Mouse (Mus musculus) heart, postnatal 10 days (tissue): ENCODE measurements around the gene P2ry12. TPM values are rescaled to one million over a fixed set of nuclear protein-coding genes. Genes with fewer than 3 reads are reported as not detected.

Experiments used
- DNase-seq, 2 experiments: peaks; one replicate each; pipeline ENCODE4 v3.0.0; 2021
- intact Hi-C: fragments of 180-260 bp; cut with DNase I; formaldehyde crosslinking; loops from one replicate; pipeline ENCODE4 v1.15.1; 2025
- total RNA-seq, 2 experiments: library from RNA; stranded (reverse); gene quantifications; 2 replicates each; pipeline ENCODE4 v1.2.3; 2021

P2ry12 gene
- total RNA-seq, 2 experiments from 2014 or later, result 2.0 to 2.1 TPM

DNA sequence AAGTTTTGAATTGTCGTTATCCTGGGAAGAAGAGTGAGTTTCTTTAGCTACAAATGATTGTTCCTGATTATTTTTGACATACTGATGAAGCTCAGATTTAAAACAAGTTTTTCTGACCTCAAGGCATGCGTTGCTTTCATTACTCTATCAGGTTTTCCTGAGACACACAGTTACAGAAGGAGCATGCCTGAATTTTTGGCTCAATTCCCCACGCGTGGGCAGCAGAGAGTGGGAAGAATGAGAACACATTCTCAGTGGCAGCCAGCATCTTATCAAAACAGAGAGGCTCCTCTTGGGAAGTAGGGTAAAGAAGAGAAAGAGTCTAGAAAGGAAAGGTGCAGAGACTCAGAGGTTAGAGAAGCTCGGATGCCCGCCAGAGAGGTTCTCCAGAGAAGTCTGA, 19.3 kb downstream of the P2ry12 start:
- intact Hi-C loops, result no loop called here
- DNase-seq, result peak; percentile 29 to 55

DNA sequence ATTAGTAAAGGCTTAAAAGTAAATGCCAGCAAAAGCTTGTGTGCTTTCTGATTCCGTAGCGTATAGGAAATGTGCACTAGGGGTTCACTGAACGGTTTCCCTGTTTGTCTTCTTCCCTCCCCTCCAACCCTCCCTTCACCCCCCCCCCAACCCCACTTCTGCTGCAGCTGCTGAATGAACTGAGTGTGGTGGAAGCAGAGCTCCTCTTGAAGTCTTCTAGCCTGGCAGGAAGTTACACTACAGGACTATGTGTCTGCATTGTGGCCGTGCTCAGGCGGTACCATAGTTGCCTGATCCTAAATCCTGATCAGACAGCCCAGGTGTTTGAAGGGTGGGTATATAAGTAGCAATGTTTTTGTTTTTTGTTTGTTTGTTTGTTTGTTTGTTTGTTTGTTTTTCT, 27.8 kb downstream of the P2ry12 start:
- no peak for DNase-seq
- intact Hi-C loops, result no loop called here

- intact Hi-C loops, result no loop called here
These were observed 31.8 kb downstream of the P2ry12 start for GRCm38 (mm10) chr3:59230912-59231311.

DNA sequence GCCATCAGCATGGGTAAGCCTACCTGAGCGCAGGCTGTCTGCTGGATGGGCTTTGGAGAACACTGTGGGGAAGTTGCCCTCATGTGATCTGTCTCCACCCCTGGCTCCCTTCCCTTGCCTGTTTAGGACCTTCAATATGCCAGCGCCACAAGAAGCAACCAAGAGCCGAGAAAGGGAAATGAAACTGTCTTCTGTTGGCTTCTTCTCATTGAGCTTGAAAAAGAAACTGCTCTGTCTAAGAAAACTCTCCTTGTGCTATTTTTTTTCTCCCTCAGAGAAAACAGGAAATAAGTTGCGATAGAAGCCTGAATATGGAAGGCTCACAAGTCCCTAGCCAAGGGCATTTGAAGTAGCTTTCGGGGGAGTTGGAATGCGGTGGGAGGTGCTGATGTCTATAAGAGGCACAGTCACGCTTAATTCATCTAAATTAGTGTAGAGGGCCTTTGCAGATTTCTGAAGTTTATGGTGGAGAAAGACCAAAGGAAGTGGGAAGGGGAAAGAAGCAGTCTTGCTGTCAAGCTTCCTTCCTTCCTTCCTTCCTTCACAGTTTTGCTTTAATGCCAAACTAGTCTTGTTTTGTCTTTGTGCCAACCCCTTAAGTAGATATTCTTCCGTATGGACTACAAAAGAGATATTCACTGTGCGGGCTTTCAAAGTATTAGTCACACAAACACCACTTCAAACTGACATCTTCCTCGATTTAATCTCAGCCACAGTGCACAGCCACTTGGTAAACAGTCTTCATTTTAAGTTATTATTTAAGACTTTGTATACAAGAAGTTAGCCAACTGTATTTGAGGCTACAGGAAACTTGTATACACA, 33.7 kb downstream of the P2ry12 start:
- intact Hi-C loops, result no loop called here
- DNase-seq, result peak; percentile 58 to 61

More at GRCm38 (mm10) chr3:59230912-59231311, 31.8 kb downstream of the P2ry12 start:
- no peak for DNase-seq

- intact Hi-C loops, result no loop called here
- no peak for DNase-seq
These were observed 35.0 kb downstream of the P2ry12 start for GRCm38 (mm10) chr3:59227696-59228095.

- DNase-seq, result no peak
- intact Hi-C loops, result no loop called here
These were observed 37.3 kb downstream of the P2ry12 start for GRCm38 (mm10) chr3:59225411-59225810.

DNA sequence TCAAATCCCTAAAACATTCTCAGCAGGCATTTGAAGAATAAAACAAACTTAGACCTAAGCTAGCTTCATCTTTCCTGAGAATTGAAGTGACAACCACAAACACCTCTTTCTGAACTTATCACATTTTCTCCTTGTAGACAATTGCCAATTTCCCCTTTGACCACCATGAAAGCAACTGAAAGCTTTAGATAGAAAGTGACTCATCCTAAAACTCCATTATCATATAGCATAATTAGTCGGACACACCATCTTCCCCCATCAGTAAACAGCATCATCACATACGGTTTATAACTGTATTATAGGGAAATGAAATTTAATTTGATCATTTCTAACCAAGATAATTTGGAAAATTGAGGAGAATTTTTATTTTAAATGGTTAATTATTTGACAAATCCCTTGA, 40.4 kb downstream of the P2ry12 start:
- DNase-seq, result no peak
- intact Hi-C loops, result no loop called here

GRCm38 (mm10) chr3:59219326-59219725, 43.3 kb downstream of the P2ry12 start:
- no peak for DNase-seq
- intact Hi-C loops, result no loop called here

- intact Hi-C loops, result no loop called here
- DNase-seq, result no peak
These were observed 45.5 kb downstream of the P2ry12 start for GRCm38 (mm10) chr3:59217211-59217610.

- intact Hi-C loops, result no loop called here
- DNase-seq, result no peak
These were observed 50.3 kb downstream of the P2ry12 start for GRCm38 (mm10) chr3:59212404-59212803.

GRCm38 (mm10) chr3:59211784-59212183, 50.9 kb downstream of the P2ry12 start:
- intact Hi-C loops, result no loop called here
- DNase-seq, result no peak

- no peak for DNase-seq
- intact Hi-C loops, result no loop called here
These were observed 51.9 kb downstream of the P2ry12 start, which contains the start of gene P2ry13 for GRCm38 (mm10) chr3:59210727-59211126. Gene P2ry13 (minus strand): TSS chr3:59210882.

DNA sequence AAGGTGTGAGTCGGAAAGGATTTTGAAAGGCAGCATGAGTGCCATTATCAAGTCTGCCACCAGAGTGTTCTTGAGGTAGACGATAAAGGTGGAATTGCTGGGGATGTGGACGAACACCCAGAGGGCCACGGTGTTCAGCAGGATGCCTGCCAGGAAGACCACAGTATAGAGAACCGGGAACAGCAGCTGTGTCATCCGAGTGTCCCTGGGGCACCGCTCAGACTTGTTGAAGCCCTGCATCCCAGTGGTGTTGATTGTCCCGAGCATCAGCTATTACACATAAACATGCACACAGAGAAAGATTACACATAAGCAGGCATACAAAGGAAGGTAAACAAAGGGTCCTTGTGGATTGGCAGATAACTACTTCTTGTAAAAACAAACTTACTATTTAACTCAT, 52.6 kb downstream of the P2ry12 start:
- intact Hi-C loops, result no loop called here
- no peak for DNase-seq

DNA sequence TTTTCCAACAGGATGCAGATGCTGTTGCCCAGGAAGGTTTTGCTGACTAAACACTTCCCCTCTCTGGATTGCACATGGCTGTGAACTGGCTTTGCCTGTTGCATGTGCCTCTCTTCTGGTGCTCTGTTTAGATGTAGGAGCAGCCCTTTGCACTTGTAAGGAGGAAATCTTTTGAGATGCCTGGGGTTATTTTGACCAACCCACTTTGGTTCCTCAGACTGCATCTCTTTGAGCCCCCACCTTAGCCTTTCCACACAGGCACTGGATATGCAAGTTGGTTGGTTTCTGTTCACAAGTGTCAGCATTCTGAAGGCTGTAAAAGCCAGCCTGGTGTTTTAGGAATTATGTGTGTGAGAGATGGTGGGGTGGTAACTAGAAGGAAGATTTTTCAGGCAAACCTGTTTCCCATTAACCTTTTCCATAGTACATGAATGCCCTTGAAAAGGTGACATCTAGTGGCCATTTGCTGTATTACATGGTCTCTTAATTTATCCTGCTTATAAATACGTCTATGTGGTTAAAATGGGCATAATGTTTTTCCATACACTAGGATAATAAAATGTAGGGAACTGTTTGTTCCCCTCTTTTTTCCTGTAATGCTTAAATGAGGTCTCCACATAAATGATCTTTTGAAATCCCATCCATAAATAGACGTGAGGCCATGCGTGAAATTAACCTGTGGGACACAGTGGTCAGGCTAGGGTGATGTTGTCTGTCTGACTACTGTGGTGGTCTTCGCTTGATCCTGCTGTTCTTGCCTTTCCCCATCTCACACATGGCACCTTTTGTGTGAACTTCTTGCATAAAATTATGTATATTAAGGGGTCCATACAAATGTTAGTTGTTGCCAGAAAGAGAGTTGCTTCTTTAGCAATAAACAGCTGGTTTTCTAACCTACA, 53.8 kb downstream of the P2ry12 start:
- DNase-seq, result peak; percentile 61 to 79
- intact Hi-C loops, result loop anchor here (2.0 kb wide), 3 partner anchors 34 to 130 kb away; no protein-coding TSS in a partner anchor

- no peak for DNase-seq
- intact Hi-C loops, result no loop called here
These were observed 56.7 kb downstream of the P2ry12 start for GRCm38 (mm10) chr3:59205941-59206340.

- intact Hi-C loops, result no loop called here
- DNase-seq, result peak; percentile 22 to 32
These were observed 57.8 kb downstream of the P2ry12 start for GRCm38 (mm10) chr3:59204719-59205503.

DNA sequence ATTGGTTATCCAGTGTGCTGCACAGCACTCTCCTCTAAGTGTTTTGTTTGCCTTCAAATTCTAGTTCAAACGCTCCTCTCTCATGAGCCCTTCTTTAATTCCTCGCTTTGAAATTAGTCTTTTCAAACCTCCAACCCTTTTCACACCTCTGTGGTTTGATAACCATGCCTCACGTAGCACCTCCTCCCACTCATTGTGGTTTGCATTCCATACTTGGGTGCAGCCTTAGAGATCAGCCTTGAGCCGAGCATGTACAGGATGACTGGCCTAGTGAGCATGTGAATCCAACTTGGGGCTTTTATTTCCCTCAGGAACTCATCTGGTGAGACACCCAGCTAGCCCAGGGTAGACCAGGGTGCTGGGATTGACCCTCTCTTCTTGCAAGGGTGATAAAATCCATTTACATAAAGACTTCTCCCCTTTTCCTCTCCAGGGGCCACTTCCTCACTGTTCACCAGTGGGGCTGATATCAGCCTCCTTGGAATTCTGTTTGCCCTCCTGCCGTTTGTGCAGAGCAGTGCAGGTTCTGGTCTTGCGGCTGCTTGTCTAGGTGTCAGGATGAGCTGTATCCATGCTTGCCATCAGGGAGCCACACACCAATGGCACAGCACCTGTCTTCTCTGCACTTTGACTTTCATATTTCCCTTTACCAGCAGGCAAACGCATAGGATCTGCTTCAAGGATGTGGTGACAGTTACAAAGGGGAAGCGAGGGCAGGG, 58.7 kb downstream of the P2ry12 start:
- no peak for DNase-seq
- intact Hi-C loops, result no loop called here

DNA sequence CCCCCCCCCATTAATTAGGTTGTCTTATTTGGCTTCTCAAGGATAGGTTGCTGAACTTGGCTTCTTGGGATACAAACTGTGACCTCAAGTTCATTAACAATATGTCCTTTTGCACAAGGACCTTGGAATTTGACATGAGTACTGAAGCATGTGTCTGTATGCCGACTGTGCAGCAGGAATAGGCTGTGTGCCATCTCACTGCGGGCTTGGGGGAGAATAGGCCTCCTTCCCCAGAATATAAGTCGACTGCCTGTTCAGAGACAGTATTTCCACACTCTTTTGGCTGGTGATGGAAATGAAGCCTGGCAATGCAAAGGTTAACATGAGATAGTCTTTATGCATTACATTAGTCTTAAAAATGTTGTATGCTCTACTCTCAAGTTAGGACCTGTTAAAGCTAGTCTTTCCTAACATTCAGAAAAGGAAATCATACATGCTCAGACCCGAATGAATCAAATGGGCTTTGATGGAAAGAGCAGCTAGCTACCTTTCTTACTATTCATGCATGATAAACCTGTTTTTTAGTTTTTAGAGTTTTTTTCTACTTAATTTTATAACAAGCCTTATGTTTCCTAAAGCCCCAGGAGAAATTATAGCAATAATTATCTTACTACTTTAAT, 65.2 kb downstream of the P2ry12 start:
- intact Hi-C loops, result no loop called here
- DNase-seq, result no peak

DNA sequence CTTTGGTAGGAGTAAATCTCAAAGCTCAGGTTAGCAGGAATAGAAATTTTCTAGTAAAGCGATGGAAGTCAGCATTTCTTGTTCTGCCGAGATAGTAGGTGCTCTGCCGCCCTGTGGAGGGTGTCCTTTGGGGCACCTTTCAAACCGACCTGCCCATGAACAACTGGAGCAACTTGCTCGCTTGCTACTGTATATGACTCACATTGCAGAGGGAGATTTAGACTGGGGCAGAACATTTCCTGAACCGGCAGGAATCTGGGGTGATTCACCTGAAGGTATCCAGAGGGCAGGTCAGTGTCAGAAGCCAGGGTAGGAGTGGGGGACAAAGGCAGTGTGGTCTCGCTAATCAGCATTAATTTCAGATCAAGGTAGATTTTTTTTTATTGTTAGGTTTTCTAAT, 67.7 kb downstream of the P2ry12 start, which contains the start of gene Gpr87:
Gene Gpr87 (minus strand): TSS at position 167 of the 400 bp plus-strand sequence.
- no peak for DNase-seq
- intact Hi-C loops, result no loop called here

- DNase-seq, result no peak
- intact Hi-C loops, result no loop called here
These were observed 68.6 kb downstream of the P2ry12 start for GRCm38 (mm10) chr3:59194099-59194498.
